Mouse (Mus musculus): Measurements from ENCODE around the gene Bicra. TPM values are rescaled to one million over a fixed set of nuclear protein-coding genes. Genes with fewer than 3 reads are reported as not detected.

The Bicra gene
- total and polyA plus RNA-seq, 2 experiments from 2014 or later, result 4.1 to 7.0 TPM

DNA sequence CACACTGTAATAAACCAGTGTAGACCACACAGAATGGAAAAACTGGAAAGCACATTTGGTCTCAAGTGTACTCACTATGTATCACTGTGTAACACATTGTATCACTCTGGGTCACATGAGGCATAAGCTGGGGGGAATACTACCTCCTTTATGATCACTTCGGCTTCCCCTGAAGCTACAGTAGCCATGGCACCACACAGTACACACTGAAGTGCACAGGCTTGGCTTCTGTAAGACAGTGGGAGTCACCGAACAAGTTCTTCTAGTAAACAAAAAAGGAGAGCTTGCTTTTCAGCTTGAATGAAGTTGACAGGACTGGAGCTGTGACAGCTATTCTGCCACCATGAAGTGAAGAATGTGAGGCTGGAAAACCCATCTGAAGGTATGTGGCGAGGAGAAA, 42.7 kb downstream of the Bicra start:
- DNase-seq (ENCODE audit: low spot score) (peak; percentile 12), ATAC-seq (ENCODE audit: low FRiP score) (no peak)
- H3K4me3 ChIP-seq (ENCODE audit: low read depth, low read length), result no peak overlapping the region
- no peaks in the 10 kb centered on the region for H3K27me3 ChIP-seq (ENCODE audit: insufficient read depth, low read length)
- TF ChIP-seq CTCF (IDR thresholded peaks at IDR 0.05), result no peak
- H3K9me3 ChIP-seq (ENCODE audit: low read length), result no peaks in the 10 kb centered on the region
- WGBS, result 65% methylated on average over 3 of the region's 3 CpGs
- no peaks in the 10 kb centered on the region for H3K36me3 ChIP-seq (ENCODE audit: insufficient read depth, low read length)
- no peak overlapping the region for H3K27ac ChIP-seq (ENCODE audit: low read depth, low read length)
- no peak overlapping the region for H3K4me2 ChIP-seq (ENCODE audit: low read depth, low read length, poor library complexity, severe bottlenecking)
- no peak overlapping the region for H3K9ac ChIP-seq (replicated peaks; ENCODE audit: low read length, poor library complexity, severe bottlenecking)
- no peaks in the 10 kb centered on the region for H3K4me1 ChIP-seq (ENCODE audit: insufficient read depth, low read length)

DNA sequence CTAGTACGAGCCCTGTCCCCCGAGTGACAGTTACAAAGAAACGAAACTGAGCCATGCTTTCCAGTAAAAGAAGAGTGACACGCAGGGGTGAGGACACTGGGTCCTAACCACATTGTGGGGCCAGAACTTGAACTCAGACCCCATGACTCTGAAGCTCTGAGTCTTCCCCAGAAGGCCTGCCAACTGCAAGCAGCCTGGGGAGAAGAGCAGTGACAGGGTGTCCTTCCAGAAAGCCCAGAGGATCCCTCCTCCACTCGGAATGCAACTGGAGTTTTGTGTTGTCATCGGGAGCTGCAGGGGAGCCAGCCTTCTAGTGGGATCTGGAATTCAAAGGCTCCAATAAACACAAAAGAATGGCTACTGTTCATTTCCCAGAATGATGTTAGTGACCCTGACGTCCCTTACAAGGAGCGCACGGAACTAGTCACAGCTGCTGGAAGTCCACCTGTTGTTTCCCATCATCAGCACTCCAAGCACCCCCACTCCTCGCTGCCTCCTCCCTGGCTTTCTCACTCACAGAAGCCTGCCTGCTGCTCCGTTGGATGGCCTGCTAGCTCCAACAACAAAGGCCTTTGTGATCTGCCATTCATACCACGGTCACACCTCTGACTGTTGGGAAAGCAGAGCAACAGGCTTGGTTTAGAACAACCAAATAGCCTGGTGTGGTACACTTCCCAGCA, 43.4 kb downstream of the Bicra start:
- DNase-seq (ENCODE audit: low spot score), result no peak
- H3K4me2 ChIP-seq (ENCODE audit: low read depth, low read length, poor library complexity, severe bottlenecking), result no peak overlapping the region
- ATAC-seq (ENCODE audit: low FRiP score), result no peak
- H3K27me3 ChIP-seq (ENCODE audit: insufficient read depth, low read length), result no peaks in the 10 kb centered on the region
- H3K36me3 ChIP-seq (ENCODE audit: insufficient read depth, low read length), result no peaks in the 10 kb centered on the region
- no peak overlapping the region for H3K4me3 ChIP-seq (ENCODE audit: low read depth, low read length)
- no peaks in the 10 kb centered on the region for H3K9me3 ChIP-seq (ENCODE audit: low read length)
- WGBS, result 50% methylated on average over 12 of the region's 12 CpGs
- H3K9ac ChIP-seq (replicated peaks; ENCODE audit: low read length, poor library complexity, severe bottlenecking), result no peak overlapping the region
- TF ChIP-seq CTCF (IDR thresholded peaks at IDR 0.05), result no peak
- no peak overlapping the region for H3K27ac ChIP-seq (ENCODE audit: low read depth, low read length)
- no peaks in the 10 kb centered on the region for H3K4me1 ChIP-seq (ENCODE audit: insufficient read depth, low read length)

DNA sequence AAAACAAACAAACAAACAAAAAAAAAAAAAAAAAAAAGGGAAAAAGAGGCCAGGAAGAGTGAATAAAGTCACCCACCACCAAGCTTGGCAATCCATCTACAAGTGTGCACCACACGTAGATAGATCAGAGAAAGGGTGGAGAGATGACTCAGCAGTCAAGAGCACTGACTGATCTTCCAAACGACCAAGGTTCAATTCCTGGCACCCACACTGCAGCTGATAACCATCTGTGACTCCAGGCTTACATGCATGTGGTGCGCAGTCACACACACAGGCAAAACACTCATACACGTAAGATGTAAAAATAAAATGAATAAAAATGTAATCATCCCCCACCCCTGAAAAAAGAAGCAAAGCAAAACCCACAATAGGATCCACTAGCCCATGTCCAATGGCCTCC, 44.7 kb downstream of the Bicra start:
- no peaks in the 10 kb centered on the region for H3K9me3 ChIP-seq (ENCODE audit: low read length)
- no peak for ATAC-seq (ENCODE audit: low FRiP score)
- no peak overlapping the region for H3K9ac ChIP-seq (replicated peaks; ENCODE audit: low read length, poor library complexity, severe bottlenecking)
- 0 out of 2 replicates have a peak overlapping the region, but pooled peaks have one; percentile 6 for H3K27ac ChIP-seq (ENCODE audit: low read depth, low read length)
- 88% methylated on average over 4 of the region's 4 CpGs for WGBS
- no peak for DNase-seq (ENCODE audit: low spot score)
- no peaks in the 10 kb centered on the region for H3K27me3 ChIP-seq (ENCODE audit: insufficient read depth, low read length)
- H3K4me3 ChIP-seq (ENCODE audit: low read depth, low read length), result no peak overlapping the region
- no peak overlapping the region for H3K4me2 ChIP-seq (ENCODE audit: low read depth, low read length, poor library complexity, severe bottlenecking)
- TF ChIP-seq CTCF (IDR thresholded peaks at IDR 0.05), result no peak
- H3K4me1 ChIP-seq (ENCODE audit: insufficient read depth, low read length), result no peaks in the 10 kb centered on the region
- H3K36me3 ChIP-seq (ENCODE audit: insufficient read depth, low read length), result no peaks in the 10 kb centered on the region; the same call in 1 of the 2 replicates

DNA sequence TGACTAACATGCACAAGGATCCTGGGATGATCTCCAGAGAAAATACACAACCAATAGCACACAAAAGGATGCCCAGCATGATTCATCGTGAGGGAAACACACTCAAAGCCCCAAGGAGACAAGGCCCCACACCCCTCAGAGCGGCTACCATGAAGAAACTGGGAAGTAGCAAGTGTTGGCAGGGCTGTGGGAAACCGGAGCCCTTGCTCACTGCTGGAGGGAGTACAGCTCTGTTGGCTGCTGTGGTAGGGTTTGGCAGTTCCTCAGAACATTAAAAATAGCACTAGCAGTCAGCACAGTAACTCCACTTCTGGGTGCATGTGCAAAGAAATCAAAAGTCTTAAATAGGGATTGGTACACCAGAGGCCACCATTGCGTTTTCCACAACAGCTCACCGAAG, 45.5 kb downstream of the Bicra start:
- Histone ChIP-seq H3K27ac (ENCODE audit: low read depth, low read length) (no peak overlapping the region), H3K9me3 (ENCODE audit: low read length) (no peaks in the 10 kb centered on the region), H3K4me1 (ENCODE audit: insufficient read depth, low read length) (no peaks in the 10 kb centered on the region), H3K4me3 (ENCODE audit: low read depth, low read length) (no peak overlapping the region), H3K9ac (replicated peaks; ENCODE audit: low read length, poor library complexity, severe bottlenecking) (no peak overlapping the region), H3K27me3 (ENCODE audit: insufficient read depth, low read length) (no peaks in the 10 kb centered on the region), H3K36me3 (ENCODE audit: insufficient read depth, low read length) (peaks cover 6% of the 10 kb centered on the region; the same call in 1 of the 2 replicates), H3K4me2 (ENCODE audit: low read depth, low read length, poor library complexity, severe bottlenecking) (no peak overlapping the region)
- 82% methylated on average over 5 of the region's 5 CpGs for WGBS
- ATAC-seq (ENCODE audit: low FRiP score) (no peak), DNase-seq (ENCODE audit: low spot score) (peak; percentile 33)
- no peak for TF ChIP-seq CTCF (IDR thresholded peaks at IDR 0.05)

DNA sequence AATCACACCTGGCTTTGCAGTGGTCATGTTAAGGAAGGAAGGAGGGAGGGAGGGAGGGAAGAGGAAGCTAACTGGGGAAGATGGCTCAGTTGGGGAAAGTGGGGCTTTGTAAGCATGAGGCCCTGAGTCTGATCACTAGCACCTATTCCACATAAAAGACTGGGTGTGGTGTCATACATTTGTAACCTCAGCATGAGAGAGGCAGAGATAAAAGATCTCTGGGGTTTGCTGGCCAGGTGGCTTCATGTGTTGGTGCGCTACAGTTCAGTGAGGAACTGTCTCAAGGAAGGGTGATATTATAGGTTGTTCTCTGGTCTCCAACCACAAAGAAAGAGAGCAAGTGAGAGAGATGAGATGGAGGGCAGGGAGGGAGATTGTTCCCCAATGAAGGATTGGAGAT, 46.0 kb downstream of the Bicra start:
- Histone ChIP-seq H3K4me2 (ENCODE audit: low read depth, low read length, poor library complexity, severe bottlenecking) (no peak overlapping the region), H3K4me1 (ENCODE audit: insufficient read depth, low read length) (no peaks in the 10 kb centered on the region), H3K9me3 (ENCODE audit: low read length) (no peaks in the 10 kb centered on the region), H3K4me3 (ENCODE audit: low read depth, low read length) (no peak overlapping the region), H3K9ac (replicated peaks; ENCODE audit: low read length, poor library complexity, severe bottlenecking) (no peak overlapping the region), H3K27ac (ENCODE audit: low read depth, low read length) (no peak overlapping the region), H3K36me3 (ENCODE audit: insufficient read depth, low read length) (peaks cover 6% of the 10 kb centered on the region; the same call in 1 of the 2 replicates), H3K27me3 (ENCODE audit: insufficient read depth, low read length) (no peaks in the 10 kb centered on the region)
- no peak for TF ChIP-seq CTCF (IDR thresholded peaks at IDR 0.05)
- ATAC-seq (ENCODE audit: low FRiP score) (no peak), DNase-seq (ENCODE audit: low spot score) (no peak)
- WGBS, result 96% methylated on average over 1 of the region's 1 CpGs

DNA sequence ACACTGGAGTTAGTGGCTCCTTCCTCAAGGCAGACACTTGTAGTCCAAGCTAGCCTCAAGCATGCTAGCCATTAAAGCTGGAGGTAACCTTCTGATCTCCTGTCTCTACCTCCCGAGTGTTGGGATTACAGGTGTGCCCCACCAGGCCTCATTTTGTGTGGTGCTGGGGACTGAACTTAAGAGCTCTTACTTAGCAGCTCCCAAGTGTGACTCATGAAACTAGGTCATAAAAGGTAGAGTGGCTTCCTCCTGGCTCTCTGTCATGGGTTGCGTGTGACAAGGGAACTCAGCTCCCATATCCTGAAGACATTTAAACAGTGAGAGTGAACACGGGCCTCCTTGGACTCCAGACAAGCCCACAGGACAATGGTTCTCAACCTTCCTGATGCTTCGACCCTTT, 53.9 kb downstream of the Bicra start:
- TF ChIP-seq CTCF (IDR thresholded peaks at IDR 0.05), result no peak
- ATAC-seq (ENCODE audit: low FRiP score) (no peak), DNase-seq (ENCODE audit: low spot score) (no peak)
- Histone ChIP-seq H3K36me3 (ENCODE audit: insufficient read depth, low read length) (peaks cover 29% of the 10 kb centered on the region), H3K9me3 (ENCODE audit: low read length) (no peaks in the 10 kb centered on the region), H3K4me2 (ENCODE audit: low read depth, low read length, poor library complexity, severe bottlenecking) (no peak overlapping the region), H3K4me1 (ENCODE audit: insufficient read depth, low read length) (no peaks in the 10 kb centered on the region), H3K27me3 (ENCODE audit: insufficient read depth, low read length) (no peaks in the 10 kb centered on the region), H3K27ac (ENCODE audit: low read depth, low read length) (no peak overlapping the region), H3K4me3 (ENCODE audit: low read depth, low read length) (no peak overlapping the region), H3K9ac (replicated peaks; ENCODE audit: low read length, poor library complexity, severe bottlenecking) (no peak overlapping the region)
- WGBS, result 95% methylated on average over 4 of the region's 4 CpGs

All from midbrain, postnatal 0 days (tissue).